Mouse (Mus musculus) brain, embryonic 14.5 days (tissue): ENCODE results near the gene Cpa2.

Experiments
- CTCF ChIP-seq: fragments of 200-500 bp; IDR thresholded peaks from 2 replicates; pipeline ENCODE4 v1.5.1; 2012; ENCODE audit warnings: inconsistent platforms, mild to moderate bottlenecking, moderate library complexity, borderline replicate concordance; ENCODE audit not compliant: insufficient read depth, insufficient read length; ENCODE audit errors: extremely low read depth
- POLR2A ChIP-seq: fragments of 200-500 bp; IDR thresholded peaks from 2 replicates; pipeline ENCODE4 v1.6.1; 2012; ENCODE audit warnings: mild to moderate bottlenecking, inconsistent platforms, borderline replicate concordance; ENCODE audit not compliant: poor library complexity, insufficient read depth, insufficient read length, severe bottlenecking; ENCODE audit errors: extremely low read depth

DNA sequence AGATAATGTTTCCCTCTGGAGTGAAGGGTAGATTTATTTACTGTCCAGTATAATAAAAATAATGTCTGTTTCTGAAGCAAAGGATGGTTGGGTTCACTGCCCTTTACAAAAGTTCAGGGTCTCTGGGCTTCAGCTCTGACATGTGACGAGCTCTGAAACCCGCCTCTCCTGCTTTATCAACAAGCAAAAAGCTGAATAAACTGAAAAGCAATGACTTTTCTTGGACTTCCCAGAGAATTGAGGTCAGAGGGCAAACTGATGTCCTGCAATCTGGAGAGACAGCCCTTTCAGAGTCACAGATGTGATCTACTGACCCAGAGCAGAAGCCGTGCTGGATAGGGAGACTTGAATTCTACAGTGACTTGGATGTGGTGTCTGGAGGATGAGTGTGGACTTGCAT is 58.7 kb downstream of the Cpa2 start:
- TF ChIP-seq CTCF: no peak
- TF ChIP-seq POLR2A: no peak
